Mouse (Mus musculus) hindbrain, embryonic 10.5 days (tissue): ENCODE measurements around the gene Tef. TPM values are rescaled to one million over a fixed set of nuclear protein-coding genes. Genes with fewer than 3 reads are reported as not detected.

Experiments used
- DNase-seq: peaks from one replicate; pipeline ENCODE4 v3.0.0-alpha.2; 2017; ENCODE audit warnings: low spot score
- H3K27ac ChIP-seq: fragments of 300-500 bp; sonication (generic); 2 replicates; pipeline ENCODE4 v1.5.1; 2016; ENCODE audit warnings: mild to moderate bottlenecking, moderate library complexity
- H3K27me3 ChIP-seq: fragments of 300-500 bp; sonication (generic); 2 replicates; pipeline ENCODE4 v1.6.1; 2016; ENCODE audit warnings: mild to moderate bottlenecking; ENCODE audit not compliant: poor library complexity, insufficient read depth, severe bottlenecking
- H3K36me3 ChIP-seq: fragments of 300-500 bp; sonication (generic); 2 replicates; pipeline ENCODE4 v1.6.1; 2016; ENCODE audit warnings: mild to moderate bottlenecking, moderate library complexity
- H3K4me1 ChIP-seq: fragments of 300-500 bp; sonication (generic); replicated peaks from 2 replicates; pipeline ENCODE4 v1.6.1; 2016; ENCODE audit warnings: mild to moderate bottlenecking
- H3K4me3 ChIP-seq: fragments of 300-500 bp; sonication (generic); 2 replicates; pipeline ENCODE4 v1.5.1; 2016; ENCODE audit warnings: mild to moderate bottlenecking, moderate library complexity
- H3K9me3 ChIP-seq: fragments of 300-500 bp; sonication (generic); 2 replicates; pipeline ENCODE4 v1.6.1; 2016; ENCODE audit warnings: mild to moderate bottlenecking, moderate library complexity
- WGBS: fragments of 180-500 bp; shearing (Covaris S2); methylation state at CpG from one replicate; pipeline ENCODE4 v1.1.7; 2016; 5-methylcytosine and 5-hydroxymethylcytosine counted together
- polyA plus RNA-seq: library from polyadenylated mRNA; unstranded; fragments of >200 nt; fragmentation: Nextera tagmentation; extraction: Ambion mirVana; gene quantifications from 2 replicates; pipeline ENCODE4 v1.2.1, GENCODE M21; 2016

The Tef gene
- polyA plus RNA-seq, 1 experiment from 2014 or later = 19.4 TPM

DNA sequence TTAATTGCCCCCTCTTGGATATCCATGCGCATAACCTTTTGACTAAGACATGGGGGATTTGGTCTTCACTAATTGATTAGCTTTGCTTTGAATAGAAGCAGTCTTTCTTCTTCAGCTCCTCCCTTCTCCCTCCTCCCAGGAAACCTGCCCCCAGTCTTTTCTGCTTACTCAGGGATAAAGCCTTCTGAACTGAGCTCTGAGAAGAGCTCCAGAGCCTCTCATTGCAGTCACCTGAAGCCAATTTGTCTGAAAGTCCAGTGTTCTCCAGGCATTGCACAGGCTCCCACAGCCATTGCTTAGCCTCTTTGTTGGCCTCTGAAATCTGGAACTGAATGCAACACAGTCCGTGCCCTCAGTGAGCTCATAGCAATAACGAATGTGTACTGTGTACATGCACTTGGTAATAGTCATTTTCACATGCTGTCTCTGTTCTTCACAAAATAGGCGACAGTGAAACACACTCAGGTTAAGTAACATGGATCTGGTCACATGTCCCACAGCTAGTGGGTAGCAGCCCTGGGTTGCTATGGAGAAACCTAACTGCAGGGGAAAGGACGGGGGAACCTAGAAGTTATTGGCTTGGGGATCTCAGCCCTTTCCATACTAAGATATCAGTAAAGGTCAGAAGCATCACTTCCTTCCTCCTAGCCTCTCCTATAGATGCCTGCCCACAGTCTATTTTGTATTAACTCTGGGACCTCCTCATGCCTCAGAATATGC, 11.9 kb downstream of the Tef start:
- no peak overlapping the region for H3K27ac ChIP-seq
- peaks cover 43% of the 10 kb centered on the region for H3K36me3 ChIP-seq
- no peaks in the 10 kb centered on the region for H3K9me3 ChIP-seq
- WGBS = 72% methylated on average over 5 of the region's 5 CpGs
- H3K4me3 ChIP-seq = no peak overlapping the region; the same call in 1 of the 2 replicates
- H3K27me3 ChIP-seq = peaks cover 2% of the 10 kb centered on the region; the same call in 1 of the 2 replicates
- H3K4me1 ChIP-seq = peaks cover 46% of the 10 kb centered on the region
- DNase-seq = no peak

DNA sequence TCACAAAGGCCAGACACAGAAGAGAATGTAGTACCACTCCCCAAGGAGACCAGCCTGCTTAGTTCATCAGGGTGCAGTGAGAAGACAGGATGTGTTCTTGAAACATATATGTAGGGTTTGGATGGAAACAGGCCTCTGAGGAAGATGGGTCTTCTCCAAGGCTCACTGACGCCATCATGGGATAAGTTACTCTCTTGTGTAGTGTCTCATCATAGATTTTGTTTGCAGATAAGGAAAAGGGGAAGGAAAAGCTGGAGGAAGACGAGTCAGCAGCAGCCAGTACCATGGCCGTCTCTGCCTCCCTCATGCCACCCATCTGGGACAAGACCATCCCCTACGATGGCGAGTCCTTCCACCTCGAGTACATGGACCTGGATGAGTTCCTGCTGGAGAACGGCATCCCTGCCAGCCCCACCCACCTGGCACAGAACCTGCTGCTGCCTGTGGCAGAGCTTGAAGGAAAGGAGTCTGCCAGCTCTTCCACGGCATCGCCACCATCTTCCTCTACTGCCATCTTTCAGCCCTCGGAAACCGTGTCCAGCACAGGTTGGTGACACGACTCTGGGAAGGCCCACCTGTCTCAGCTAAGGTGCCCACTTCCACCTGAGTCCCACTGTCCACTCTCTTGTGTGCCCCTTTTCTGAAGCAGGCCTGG, 12.6 kb downstream of the Tef start:
- Histone ChIP-seq H3K27ac (no peak overlapping the region), H3K36me3 (peaks cover 50% of the 10 kb centered on the region), H3K9me3 (no peaks in the 10 kb centered on the region), H3K27me3 (no peaks in the 10 kb centered on the region), H3K4me3 (no peak overlapping the region), H3K4me1 (peaks cover 44% of the 10 kb centered on the region)
- no peak for DNase-seq
- WGBS = 90% methylated on average over 12 of the region's 12 CpGs

DNA sequence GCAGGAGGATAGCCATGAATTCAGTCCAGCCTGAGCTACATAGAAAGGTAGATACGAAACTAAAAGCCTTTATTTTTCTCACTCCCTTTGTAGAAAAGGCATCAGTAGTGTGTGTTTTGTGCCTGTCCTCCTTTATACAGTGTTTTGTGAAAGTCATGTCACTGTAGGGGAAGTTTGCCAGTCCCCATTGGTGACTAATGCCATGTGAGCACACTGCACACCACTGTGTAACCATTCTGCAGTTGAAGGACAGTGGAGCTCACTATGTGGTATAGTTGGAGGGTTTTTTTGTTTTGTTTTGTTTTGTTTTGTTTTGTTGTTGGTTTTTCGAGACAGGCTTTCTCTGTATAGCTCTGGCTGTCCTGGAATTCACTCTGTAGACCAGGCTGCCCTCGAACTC, 16.2 kb downstream of the Tef start:
- H3K27ac ChIP-seq = no peak overlapping the region
- peaks cover 12% of the 10 kb centered on the region for H3K4me1 ChIP-seq
- no peaks in the 10 kb centered on the region for H3K27me3 ChIP-seq
- H3K36me3 ChIP-seq = peaks cover 84% of the 10 kb centered on the region
- no peak overlapping the region for H3K4me3 ChIP-seq
- no peak for DNase-seq
- H3K9me3 ChIP-seq = no peaks in the 10 kb centered on the region
- 86% methylated on average over 3 of the region's 3 CpGs for WGBS

DNA sequence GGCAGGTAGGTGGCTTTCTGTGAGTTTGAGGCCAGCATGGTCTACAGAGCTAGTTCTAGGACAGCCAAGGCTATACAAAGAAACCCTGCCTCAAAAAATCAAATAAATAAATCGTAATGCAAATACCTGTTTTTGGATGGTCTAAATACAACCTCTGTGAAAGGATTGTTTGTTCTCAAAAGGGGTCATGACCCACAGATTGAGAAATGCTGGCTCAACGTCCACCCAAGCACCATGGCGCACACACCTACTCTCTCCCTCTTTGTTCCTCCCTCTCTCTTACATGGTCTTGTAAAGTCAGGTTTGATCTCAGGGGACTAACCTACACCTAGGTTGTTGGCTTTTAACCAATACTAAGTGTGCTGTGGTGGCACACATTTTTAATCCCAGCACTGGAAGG, 20.4 kb downstream of the Tef start:
- Histone ChIP-seq H3K36me3 (peaks cover 97% of the 10 kb centered on the region), H3K27ac (no peak overlapping the region), H3K4me1 (no peaks in the 10 kb centered on the region), H3K27me3 (no peaks in the 10 kb centered on the region), H3K9me3 (no peaks in the 10 kb centered on the region), H3K4me3 (no peak overlapping the region)
- no peak for DNase-seq
- WGBS = 80% methylated on average over 3 of the region's 3 CpGs

DNA sequence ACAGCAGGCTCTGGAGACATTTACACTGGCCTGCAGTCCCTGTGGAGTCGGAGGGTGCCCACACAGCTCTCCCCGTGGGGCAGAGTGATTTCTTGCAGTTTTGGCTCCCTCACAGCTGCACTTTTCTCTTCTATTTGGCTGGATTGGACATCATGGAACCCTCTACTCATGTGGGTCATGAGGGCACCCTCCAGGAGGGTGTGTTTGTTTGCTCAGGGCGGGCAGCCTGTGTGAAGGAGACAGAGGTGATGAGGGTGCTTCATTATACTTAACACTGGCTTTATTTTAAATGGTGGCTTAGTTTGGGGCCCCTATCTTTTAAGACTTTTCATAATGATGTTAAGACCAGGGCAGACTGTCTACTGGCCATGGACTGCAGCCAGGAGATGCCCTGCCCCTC, 22.6 kb downstream of the Tef start:
- 79% methylated on average over 3 of the region's 3 CpGs for WGBS
- Histone ChIP-seq H3K27me3 (no peaks in the 10 kb centered on the region), H3K4me3 (no peak overlapping the region), H3K36me3 (peaks cover 77% of the 10 kb centered on the region), H3K4me1 (no peaks in the 10 kb centered on the region), H3K9me3 (no peaks in the 10 kb centered on the region), H3K27ac (no peak overlapping the region)
- no peak for DNase-seq

DNA sequence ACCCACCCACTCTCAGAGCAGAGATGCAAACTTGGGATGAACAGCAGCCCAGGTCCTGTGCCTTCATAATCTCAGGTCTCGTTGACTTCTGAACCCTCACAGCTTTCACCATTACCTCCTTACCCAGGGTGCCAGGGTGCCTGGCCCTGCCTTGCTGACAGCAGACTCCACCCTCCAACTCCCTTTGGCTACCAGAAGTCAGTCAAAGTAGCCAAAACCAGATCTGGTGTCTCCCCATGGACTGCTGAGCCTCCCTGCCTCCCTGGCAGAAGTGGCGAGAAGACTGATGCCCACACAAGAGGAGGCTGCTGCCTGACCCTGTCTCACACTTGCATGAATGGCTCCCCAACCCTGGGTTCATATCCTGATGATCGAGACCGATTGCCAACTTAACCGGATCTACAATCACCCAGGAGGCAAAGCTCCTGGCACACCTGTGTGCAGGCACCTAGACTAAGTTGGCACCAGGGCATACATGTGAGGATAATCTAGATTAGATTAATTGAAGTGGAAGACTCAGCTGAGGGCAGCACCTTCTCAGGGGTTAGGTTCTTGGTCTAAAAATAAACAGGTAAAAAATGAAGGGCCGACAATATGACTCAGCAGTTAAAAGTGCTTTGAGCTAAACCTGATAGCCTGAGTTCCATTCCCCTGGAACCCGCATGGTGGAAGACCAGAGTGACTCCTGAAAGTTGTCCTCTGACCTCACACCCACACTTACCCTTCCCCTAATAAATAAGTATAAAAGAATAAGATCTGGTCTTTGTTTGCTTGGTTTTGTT, 26.4 kb downstream of the Tef start:
- H3K9me3 ChIP-seq = no peaks in the 10 kb centered on the region
- H3K27ac ChIP-seq = no peak overlapping the region
- H3K4me1 ChIP-seq = peaks cover 9% of the 10 kb centered on the region
- no peak for DNase-seq
- peaks cover 41% of the 10 kb centered on the region for H3K36me3 ChIP-seq
- 92% methylated on average over 7 of the region's 7 CpGs for WGBS
- H3K27me3 ChIP-seq = no peaks in the 10 kb centered on the region; the same call in 1 of the 2 replicates
- no peak overlapping the region for H3K4me3 ChIP-seq

DNA sequence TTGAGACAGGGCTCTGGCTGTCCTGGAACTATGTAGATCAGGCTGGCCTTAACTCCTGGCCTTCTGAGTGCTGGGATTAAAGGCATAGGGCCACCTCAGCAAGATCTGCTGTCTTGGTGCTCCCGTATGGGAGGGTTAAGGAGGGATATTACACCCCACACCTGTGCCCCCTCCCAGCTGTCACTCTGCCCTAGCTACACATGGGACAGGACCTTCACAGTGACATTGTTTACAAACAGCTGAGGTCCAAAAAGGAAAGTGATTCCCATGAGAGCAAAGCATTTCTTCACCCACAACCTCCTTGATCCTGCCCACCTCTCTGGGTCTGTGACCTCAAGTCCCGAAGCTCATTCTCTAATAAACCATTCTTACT, 27.0 kb downstream of the Tef start:
- no peak for DNase-seq
- no peak overlapping the region for H3K4me3 ChIP-seq
- no peak overlapping the region for H3K27ac ChIP-seq
- H3K9me3 ChIP-seq = no peaks in the 10 kb centered on the region
- WGBS = 72% methylated on average over 2 of the region's 2 CpGs
- peaks cover 12% of the 10 kb centered on the region for H3K4me1 ChIP-seq
- peaks cover 36% of the 10 kb centered on the region for H3K36me3 ChIP-seq
- peaks cover 2% of the 10 kb centered on the region; the same call in 1 of the 2 replicates for H3K27me3 ChIP-seq

DNA sequence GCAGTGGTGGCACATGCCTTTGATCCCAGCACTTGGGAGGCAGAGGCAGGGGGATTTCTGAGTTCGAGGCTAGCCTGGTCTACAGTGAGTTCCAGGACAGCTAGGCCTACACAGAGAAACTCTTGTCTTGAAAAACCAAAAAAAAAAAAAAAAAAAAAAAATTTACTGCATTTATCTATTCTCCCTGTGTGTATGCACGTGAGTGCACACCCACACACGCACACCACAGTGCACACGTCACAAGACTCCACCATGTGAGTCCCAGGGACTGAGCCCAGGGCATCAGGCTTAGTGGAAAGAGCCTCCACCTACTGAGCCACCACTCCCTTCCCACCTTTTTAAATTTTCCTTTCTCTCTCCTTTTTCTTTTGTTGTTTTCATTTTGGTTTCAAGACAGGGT, 28.3 kb downstream of the Tef start:
- Histone ChIP-seq H3K4me1 (peaks cover 23% of the 10 kb centered on the region), H3K27ac (no peak overlapping the region), H3K36me3 (peaks cover 22% of the 10 kb centered on the region), H3K9me3 (no peaks in the 10 kb centered on the region), H3K27me3 (peaks cover 14% of the 10 kb centered on the region), H3K4me3 (no peak overlapping the region)
- no peak for DNase-seq
- WGBS = 88% methylated on average over 4 of the region's 4 CpGs

DNA sequence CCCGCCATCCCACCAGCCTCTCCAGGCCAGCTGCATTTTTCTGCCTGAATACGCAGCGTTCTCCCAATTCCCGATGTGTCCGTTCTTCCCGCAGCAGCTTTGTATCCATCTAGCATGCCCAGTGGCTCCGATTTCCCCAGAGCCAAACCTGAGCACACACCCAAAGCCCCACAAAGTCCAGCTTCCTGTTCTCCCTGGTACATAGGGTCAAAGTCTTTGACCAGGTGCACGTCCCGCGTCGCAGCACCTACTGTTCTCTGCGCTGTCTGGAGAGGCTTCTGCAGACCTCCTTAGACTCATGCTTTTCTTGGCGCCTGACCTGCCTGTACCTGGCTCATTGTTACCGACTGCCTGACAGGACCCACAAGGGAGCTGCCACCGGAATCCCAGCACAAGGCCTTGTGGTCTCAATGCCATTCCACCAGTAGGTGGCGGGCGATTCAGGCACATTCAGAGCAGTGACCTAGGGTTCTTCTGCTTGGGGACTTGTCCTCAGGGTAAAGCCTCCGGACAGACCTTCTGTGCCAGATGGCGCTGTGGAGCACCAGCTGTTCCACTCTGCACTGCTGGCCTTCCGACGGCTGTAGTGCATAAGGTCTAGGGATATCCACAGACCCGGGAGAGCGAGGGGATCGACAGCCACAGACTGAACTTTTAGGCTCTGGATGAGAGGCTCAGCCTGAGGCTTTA, 29.1 kb downstream of the Tef start:
- Histone ChIP-seq H3K36me3 (peaks cover 15% of the 10 kb centered on the region), H3K4me3 (peak overlapping the region; percentile 24; the same call in 1 of the 2 replicates), H3K27ac (peak overlapping the region; percentile 71), H3K9me3 (no peaks in the 10 kb centered on the region), H3K27me3 (peaks cover 19% of the 10 kb centered on the region), H3K4me1 (peaks cover 30% of the 10 kb centered on the region)
- 17% methylated on average over 24 of the region's 24 CpGs for WGBS
- DNase-seq = peak; percentile 93

DNA sequence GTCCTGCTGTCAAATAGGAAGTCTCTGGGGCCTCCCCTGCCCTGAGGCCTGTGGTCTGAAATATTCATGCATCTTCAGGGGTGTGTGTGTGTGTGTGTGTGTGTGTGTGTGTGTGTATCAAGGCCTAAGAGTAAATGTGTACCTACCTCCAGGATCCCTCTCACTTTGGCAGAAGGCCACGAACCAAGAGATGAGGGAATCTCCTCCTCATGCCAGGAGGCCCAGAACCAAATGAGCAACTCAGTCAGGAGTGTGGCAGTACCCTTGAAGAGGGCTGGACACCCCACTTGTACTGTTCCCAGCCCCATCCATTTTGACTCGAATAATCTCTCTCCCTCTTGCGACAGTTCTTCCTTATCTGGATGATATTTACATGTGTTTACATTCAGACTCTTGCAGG, 30.0 kb downstream of the Tef start:
- Histone ChIP-seq H3K27me3 (peaks cover 27% of the 10 kb centered on the region), H3K4me3 (no peak overlapping the region), H3K9me3 (no peaks in the 10 kb centered on the region), H3K36me3 (peaks cover 6% of the 10 kb centered on the region), H3K4me1 (peaks cover 38% of the 10 kb centered on the region), H3K27ac (peak overlapping the region; percentile 40)
- 97% methylated on average over 3 of the region's 3 CpGs for WGBS
- DNase-seq = no peak

DNA sequence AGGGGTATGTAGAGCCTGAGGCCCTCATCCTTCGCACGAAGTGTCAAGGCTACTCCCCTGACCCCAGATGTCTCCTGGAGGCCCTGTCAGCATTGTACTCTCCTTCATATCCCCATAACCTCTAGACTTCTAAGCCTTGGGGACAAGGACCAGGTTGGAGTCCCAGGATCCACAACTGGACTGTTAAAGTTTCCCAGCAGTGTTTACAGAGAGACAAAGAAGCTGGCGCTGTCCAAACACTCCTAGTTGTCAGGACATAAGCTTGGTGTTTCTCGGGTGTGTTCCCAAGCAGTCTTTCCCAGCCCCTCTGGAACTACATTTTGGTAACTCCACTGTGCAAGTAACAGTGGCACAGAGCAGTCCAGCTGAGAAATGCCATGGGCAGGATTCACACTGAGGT, 31.3 kb downstream of the Tef start:
- Histone ChIP-seq H3K36me3 (no peaks in the 10 kb centered on the region), H3K9me3 (no peaks in the 10 kb centered on the region), H3K4me3 (no peak overlapping the region), H3K27ac (0 out of 2 replicates have a peak overlapping the region, but pooled peaks have one; percentile 12), H3K4me1 (peaks cover 38% of the 10 kb centered on the region), H3K27me3 (peaks cover 29% of the 10 kb centered on the region)
- DNase-seq = no peak
- WGBS = 75% methylated on average over 4 of the region's 4 CpGs

DNA sequence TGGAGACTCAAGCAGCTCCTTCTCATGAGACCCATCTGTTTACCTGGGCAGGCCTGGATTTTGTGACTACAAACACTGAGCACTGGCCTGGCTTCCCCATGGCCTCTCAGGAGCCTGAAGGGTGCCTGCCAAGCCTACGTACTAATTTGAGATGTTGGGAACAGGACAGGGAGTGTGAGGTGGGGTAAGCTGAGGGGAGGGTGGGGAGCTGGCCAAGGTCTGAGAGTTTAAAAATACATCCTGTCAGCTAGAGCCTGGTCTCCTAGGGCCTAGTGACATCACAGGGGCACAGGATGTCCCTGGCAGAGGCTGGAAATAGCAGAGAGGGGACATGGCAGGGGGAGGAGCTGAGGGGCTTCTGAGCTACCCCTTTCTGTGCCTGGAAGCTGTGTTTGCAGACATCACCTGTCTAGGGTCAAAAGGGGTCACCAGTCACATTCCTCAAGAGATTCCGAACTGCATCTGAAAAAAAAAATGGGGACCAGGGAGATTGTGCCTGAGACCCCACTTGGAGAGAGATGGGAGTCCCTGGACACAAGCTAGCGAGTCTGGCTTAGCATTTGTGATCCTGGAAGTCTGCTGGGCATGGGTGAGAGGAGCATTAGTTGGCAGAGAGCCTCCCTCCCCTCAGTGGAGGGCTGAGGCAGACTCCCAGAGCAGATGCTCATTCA, 32.1 kb downstream of the Tef start:
- no peak for DNase-seq
- Histone ChIP-seq H3K9me3 (no peaks in the 10 kb centered on the region), H3K27ac (no peak overlapping the region), H3K4me3 (no peak overlapping the region), H3K36me3 (no peaks in the 10 kb centered on the region), H3K4me1 (peaks cover 38% of the 10 kb centered on the region), H3K27me3 (peaks cover 29% of the 10 kb centered on the region)
- 59% methylated on average over 3 of the region's 3 CpGs for WGBS
